In the genomic region with DNA sequence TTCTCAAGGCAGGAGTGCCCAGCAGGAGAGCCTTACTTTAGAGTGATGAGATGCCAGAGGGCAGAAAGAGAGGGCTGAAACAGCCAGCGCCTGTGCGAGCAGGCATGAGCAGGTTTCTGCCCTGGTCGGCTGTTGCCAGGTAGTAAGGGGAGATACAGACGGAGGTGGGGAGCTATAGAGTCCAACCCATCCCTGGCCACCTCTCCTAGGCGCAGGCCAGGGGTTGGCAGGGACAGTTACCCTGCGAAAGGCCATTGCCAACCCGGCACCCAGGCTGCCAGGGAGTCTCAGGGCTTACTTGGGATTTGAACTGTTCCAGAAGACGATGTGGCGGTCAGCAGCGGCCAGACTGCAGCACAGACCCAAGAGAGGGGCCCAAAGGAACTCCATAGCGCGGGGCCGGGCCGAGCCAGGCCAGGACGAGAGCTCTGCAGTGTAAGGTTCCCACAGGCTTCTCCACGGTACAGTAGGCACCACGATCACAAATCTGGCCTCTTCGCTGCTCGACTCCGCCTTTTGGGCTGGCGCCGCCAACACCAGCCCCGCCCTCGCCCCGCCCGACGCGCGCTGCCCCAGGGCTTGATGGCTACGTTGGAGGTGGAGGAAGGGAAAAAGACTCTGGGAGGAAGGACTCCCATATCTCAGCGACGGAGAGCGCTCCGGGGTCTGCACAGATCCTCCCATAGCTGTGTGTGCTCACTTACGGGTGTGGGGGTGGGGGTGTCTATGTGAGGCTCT, we compare ENCODE assay signal across 8 mouse cellular contexts. TPM values are rescaled to one million over a fixed set of nuclear protein-coding genes. Genes with fewer than 3 reads are reported as not detected.
DNase-seq lines count a peak whose midpoint lies in the region; ATAC-seq lines count a peak whose summit lies in the region.

No protein-coding gene starts in this region.

- H3K36me3 ChIP-seq in hindbrain, embryonic 14.5 days (replicated peaks; ENCODE audit: control insufficient read depth, insufficient read depth): no peaks in the 10 kb centered on the region

- peak; percentile 90 for DNase-seq in ZHBTc4 (ENCODE audit: low read depth, low spot score)
- peak; percentile 90 for DNase-seq in cerebellum, adult 9-11 months
- DNase-seq in gastrocnemius, adult 18-20 months (ENCODE audit: low spot score): peak; percentile 86
- peak; percentile 67 for DNase-seq in hindbrain, embryonic 14.5 days (ENCODE audit: low spot score)
- peak; percentile 62 to 73 for DNase-seq in left cerebral cortex, adult 8-10 months (ENCODE audit: low spot score in 2 of 2)
- peak; percentile 91 for DNase-seq in retina, postnatal 1 day
- DNase-seq in thymus, postnatal 0 days (ENCODE audit: low spot score): no peak

- H3K27me3 ChIP-seq in hindbrain, embryonic 14.5 days (ENCODE audit: control insufficient read depth, insufficient read depth, low read length): peaks cover 29% of the 10 kb centered on the region

- H3K27ac ChIP-seq in hindbrain, embryonic 14.5 days: peak overlapping the region; percentile 45; the same call in 1 of the 2 replicates

- no peaks in the 10 kb centered on the region for H3K9me3 ChIP-seq in hindbrain, embryonic 14.5 days (ENCODE audit: control insufficient read depth, low read length)

- H3K4me2 ChIP-seq in hindbrain, embryonic 14.5 days (replicated peaks): peak overlapping the region; percentile 95

- WGBS in hindbrain, embryonic 14.5 days: 3% methylated on average over 34 of the region's 35 CpGs

- peaks cover 28% of the 10 kb centered on the region for H3K4me1 ChIP-seq in hindbrain, embryonic 14.5 days (replicated peaks; ENCODE audit: control insufficient read depth, insufficient read depth, low read length)

- peak overlapping the region; percentile 46 for H3K4me3 ChIP-seq in hindbrain, embryonic 14.5 days (replicated peaks; ENCODE audit: low read length)

- peak; percentile 66 for ATAC-seq in hindbrain, embryonic 14.5 days (ENCODE audit: low FRiP score)
- peak; percentile 55 for ATAC-seq in megakaryocyte, adult 5-6 weeks (ENCODE audit: poor library complexity, severe bottlenecking)

- peak overlapping the region; percentile 61 for H3K9ac ChIP-seq in hindbrain, embryonic 14.5 days

RNA-seq across cellular contexts. Expression of a gene that starts 1.6 kb away (rescaled TPM):
- 10 to 100 TPM in 1 of 2 experiments, 1 to 10 TPM in 1; 5.7 to 18.8 TPM for total RNA-seq in gastrocnemius, adult 18-20 months (2021)
- polyA plus RNA-seq in hindbrain, embryonic 14.5 days (2014; fragmentation: Nextera tagmentation; extraction: Ambion mirVana): 9.4 and 10.8 TPM in 2 replicates
- 1 to 10 TPM; 5.6 to 8.8 (median 6.8) TPM for total RNA-seq in left cerebral cortex, adult 8-10 months (2022)
- total RNA-seq in megakaryocyte, adult 5-6 weeks (2015): not detected in 2 replicates
- not detected in 2 replicates for total RNA-seq in megakaryocyte, adult 5-6 weeks (2017)
- polyA plus RNA-seq in thymus, postnatal 0 days (2015; fragmentation: Nextera tagmentation; extraction: Ambion mirVana): 12.4 and 13.2 TPM in 2 replicates

RNA-seq across cellular contexts. Expression of a gene that starts 9.0 kb away (rescaled TPM):
- total RNA-seq in gastrocnemius, adult 18-20 months (2021): 1 to 10 TPM; 7.0 to 8.9 TPM
- polyA plus RNA-seq in hindbrain, embryonic 14.5 days (2014; fragmentation: Nextera tagmentation; extraction: Ambion mirVana): 36.0 and 38.8 TPM in 2 replicates
- total RNA-seq in left cerebral cortex, adult 8-10 months (2022): 10 to 100 TPM; 38.0 to 48.9 (median 45.5) TPM
- 42.9 and 68.4 TPM in 2 replicates for total RNA-seq in megakaryocyte, adult 5-6 weeks (2015)
- total RNA-seq in megakaryocyte, adult 5-6 weeks (2017): 31.5 and 52.2 TPM in 2 replicates
- polyA plus RNA-seq in thymus, postnatal 0 days (2015; fragmentation: Nextera tagmentation; extraction: Ambion mirVana): 84.7 and 87.2 TPM in 2 replicates

RNA-seq across cellular contexts. Expression of a gene that starts 20.2 kb away (rescaled TPM):
- total RNA-seq in gastrocnemius, adult 18-20 months (2021): 10 to 100 TPM; 22.6 to 24.3 TPM
- 80.7 and 94.4 TPM in 2 replicates for polyA plus RNA-seq in hindbrain, embryonic 14.5 days (2014; fragmentation: Nextera tagmentation; extraction: Ambion mirVana)
- total RNA-seq in left cerebral cortex, adult 8-10 months (2022): 10 to 100 TPM; 51.6 to 64.2 (median 54.6) TPM
- 84.6 and 95.5 TPM in 2 replicates for total RNA-seq in megakaryocyte, adult 5-6 weeks (2015)
- 72.1 and 82.3 TPM in 2 replicates for total RNA-seq in megakaryocyte, adult 5-6 weeks (2017)
- polyA plus RNA-seq in thymus, postnatal 0 days (2015; fragmentation: Nextera tagmentation; extraction: Ambion mirVana): 163 and 167 TPM in 2 replicates

RNA-seq across cellular contexts. Expression of a gene that starts 33.2 kb away (rescaled TPM):
- total RNA-seq in gastrocnemius, adult 18-20 months (2021): under 1 TPM; 0.14 to 0.31 TPM
- polyA plus RNA-seq in hindbrain, embryonic 14.5 days (2014; fragmentation: Nextera tagmentation; extraction: Ambion mirVana): 65.8 and 66.5 TPM in 2 replicates
- total RNA-seq in left cerebral cortex, adult 8-10 months (2022): 10 to 100 TPM; 66.2 to 74.6 (median 68.4) TPM
- total RNA-seq in megakaryocyte, adult 5-6 weeks (2015): 0.39 and 0.80 TPM in 2 replicates
- 0.55 TPM in 1 of 2 replicates, not detected in the other for total RNA-seq in megakaryocyte, adult 5-6 weeks (2017)
- 0.98 and 1.6 TPM in 2 replicates for polyA plus RNA-seq in thymus, postnatal 0 days (2015; fragmentation: Nextera tagmentation; extraction: Ambion mirVana)

RNA-seq across cellular contexts. Expression of a gene that starts 33.6 kb away (rescaled TPM):
- 10 to 100 TPM; 70.2 to 74.5 TPM for total RNA-seq in gastrocnemius, adult 18-20 months (2021)
- polyA plus RNA-seq in hindbrain, embryonic 14.5 days (2014; fragmentation: Nextera tagmentation; extraction: Ambion mirVana): 209 and 224 TPM in 2 replicates
- 10 to 100 TPM; 70.4 to 91.2 (median 83.7) TPM for total RNA-seq in left cerebral cortex, adult 8-10 months (2022)
- total RNA-seq in megakaryocyte, adult 5-6 weeks (2015): 142 and 167 TPM in 2 replicates
- total RNA-seq in megakaryocyte, adult 5-6 weeks (2017): 159 and 189 TPM in 2 replicates
- 304 and 318 TPM in 2 replicates for polyA plus RNA-seq in thymus, postnatal 0 days (2015; fragmentation: Nextera tagmentation; extraction: Ambion mirVana)

Comparison
In these comparisons a context has a peak if more than half of its experiments do, and no peak if none do; other contexts are left out.
1. RNA of a gene that starts 1.6 kb away (total RNA-seq): 5.7 to 18.8 TPM in gastrocnemius, adult 18-20 months and 5.6 to 8.8 TPM in left cerebral cortex, adult 8-10 months; not detected in megakaryocyte, adult 5-6 weeks; every median in the first group is over 4 times any median in the second.